Mouse (Mus musculus) liver, adult 2 months (tissue): ENCODE data around the gene Pkn1.

ENCODE experiments used
- CTCF ChIP-seq: fragments of 200-500 bp; IDR thresholded peaks from 2 replicates; pipeline ENCODE4 v1.5.1; 2011; ENCODE audit warnings: low read depth, low read length, control low read depth
- POLR2A ChIP-seq: fragments of 200-500 bp; IDR thresholded peaks from 2 replicates; pipeline ENCODE4 v1.6.1; 2011; ENCODE audit warnings: low read length, control low read depth; ENCODE audit not compliant: insufficient read depth; ENCODE audit errors: extremely low read depth

GRCm38 (mm10) chr8:83697374-83698220 is 1.4 kb downstream of the Pkn1 start:
- no peak for TF ChIP-seq POLR2A
- TF ChIP-seq CTCF = no peak
